In the genomic region with DNA sequence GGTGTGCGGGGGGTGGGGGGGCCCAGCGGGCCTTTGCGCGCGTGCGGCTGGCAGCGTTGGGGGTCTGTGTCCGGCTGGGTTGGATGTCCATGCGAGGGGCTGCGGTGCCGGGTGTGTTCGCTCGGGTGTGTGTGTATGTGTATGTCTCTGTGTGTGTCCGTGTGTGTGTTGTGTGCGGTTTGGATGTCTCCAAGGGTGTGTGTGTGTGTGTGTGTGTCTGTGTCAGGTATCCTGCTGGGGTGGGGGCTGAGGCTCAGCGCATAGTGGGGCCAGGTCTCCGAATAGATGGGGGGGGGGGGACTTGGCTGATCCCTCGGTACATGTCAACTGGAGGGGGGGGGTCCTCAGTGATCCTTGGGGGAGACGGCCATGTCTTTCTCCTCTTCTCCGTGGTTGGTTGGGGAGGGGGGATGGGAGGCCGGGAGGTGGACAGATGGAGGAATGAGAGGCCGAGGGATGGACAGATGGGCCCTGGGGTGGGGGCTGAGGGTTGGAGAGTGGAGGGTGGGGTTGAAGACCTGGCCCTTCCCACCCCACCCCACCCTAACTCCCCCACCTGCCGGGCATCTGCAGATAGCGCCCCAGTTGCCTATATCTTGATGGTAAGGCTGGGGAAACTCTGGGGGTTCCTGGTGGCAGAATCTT, we compare ENCODE assay signal across 9 mouse cellular contexts. TPM values are rescaled to one million over a fixed set of nuclear protein-coding genes. Genes with fewer than 3 reads are reported as not detected.
DNase-seq lines count a peak whose midpoint lies in the region; ATAC-seq and TF ChIP-seq lines count a peak whose summit lies in the region.
"Had no signal": no experiment of that assay in that cellular context is flagged by ENCODE, and none has a peak within 500 bp of the region (broad histone marks: within the 10 kb centered on the region; RNA-seq: fewer than 3 reads in every experiment).

No protein-coding gene starts in this region.

- 0 out of 2 replicates have a peak, but pooled peaks have one; percentile 36 for ATAC-seq in heart, embryonic 11.5 days (replicated peaks; ENCODE audit: insufficient number of reproducible peaks, low FRiP score, low TSS enrichment)
- 0 out of 2 replicates have a peak, but pooled peaks have one; percentile 32 for ATAC-seq in embryonic facial prominence, embryonic 15.5 days (ENCODE audit: insufficient number of reproducible peaks, low FRiP score, low TSS enrichment, low read depth)
- ATAC-seq in liver, embryonic 11.5 days (replicated peaks; ENCODE audit: low FRiP score), result no peak
- no peak for ATAC-seq in frontal cortex, adult (ENCODE audit: low TSS enrichment)
- ATAC-seq in monocyte, adult 5-6 weeks (replicated peaks; ENCODE audit: insufficient number of reproducible peaks, low FRiP score, low TSS enrichment, poor library complexity, severe bottlenecking), result no peak

- no peaks in the 10 kb centered on the region for H3K79me2 ChIP-seq in CH12.LX (replicated peaks; ENCODE audit: control insufficient read depth, extremely low read depth, insufficient read depth, poor library complexity, severe bottlenecking)

- no peaks in the 10 kb centered on the region for H3K36me3 ChIP-seq in heart, embryonic 11.5 days (ENCODE audit: control insufficient read depth, insufficient read depth, low read length)
- H3K36me3 ChIP-seq in CH12.LX (replicated peaks in 1 of 2; ENCODE audit: control insufficient read depth in 1 of 2, insufficient read depth in 1 of 2, low read length in 1 of 2), result peaks cover 0 to 2% of the 10 kb centered on the region in 2 experiments
- peaks cover 24% of the 10 kb centered on the region; the same call in 1 of the 2 replicates for H3K36me3 ChIP-seq in embryonic facial prominence, embryonic 15.5 days
- H3K36me3 ChIP-seq in liver, embryonic 11.5 days (ENCODE audit: control insufficient read depth, insufficient read depth, low read length), result no peaks in the 10 kb centered on the region

- dilution Hi-C loops in CH12.LX (cut with MboI; ENCODE audit: extremely low pct_ligation_motif_present, extremely low pct_unique_long_range_greater_than_20kb, low sequenced_read_pairs), result no loop called here

- H3K27me3 ChIP-seq in heart, embryonic 11.5 days (ENCODE audit: control insufficient read depth, insufficient read depth, low read length), result 0 out of 2 replicates have a peak, but pooled peaks cover 3% of the 10 kb centered on the region
- H3K27me3 ChIP-seq in CH12.LX (replicated peaks), result peaks cover 29% of the 10 kb centered on the region
- no peaks in the 10 kb centered on the region for H3K27me3 ChIP-seq in embryonic facial prominence, embryonic 15.5 days
- no peaks in the 10 kb centered on the region for H3K27me3 ChIP-seq in liver, embryonic 11.5 days (replicated peaks; ENCODE audit: control insufficient read depth, insufficient read depth, low read length)

- in situ Hi-C loops in CH12.LX (cut with MboI; ENCODE audit: low pct_ligation_motif_present, low pct_unique_long_range_greater_than_20kb, low sequenced_read_pairs), result loop anchor here (5.0 kb wide), 1 partner anchor 140 kb away; no protein-coding TSS in a partner anchor

- intact Hi-C loops in heart, postnatal 14 days (cut with DNase I), result no loop called here

- no peak for TF ChIP-seq EP300 in CH12.LX (IDR thresholded peaks at IDR 0.05; ENCODE audit: low read length)

- H3K4me3 ChIP-seq in heart, embryonic 11.5 days (ENCODE audit: low read depth, low read length), result peak overlapping the region; percentile 80
- H3K4me3 ChIP-seq in CH12.LX (replicated peaks in 1 of 3; ENCODE audit: low read depth in 2 of 3, low read length in 2 of 3, poor library complexity in 1 of 3), result peak overlapping the region; percentile 35 to 98 (median 56)
- H3K4me3 ChIP-seq in embryonic facial prominence, embryonic 15.5 days (replicated peaks), result peak overlapping the region; percentile 82
- peak overlapping the region; percentile 83 for H3K4me3 ChIP-seq in liver, embryonic 11.5 days (ENCODE audit: low read depth, low read length)

- H3K9ac ChIP-seq in heart, embryonic 11.5 days (ENCODE audit: low read depth, low read length), result peak overlapping the region; percentile 78
- peak overlapping the region; percentile 71 for H3K9ac ChIP-seq in CH12.LX (ENCODE audit: insufficient read depth, low read depth)
- H3K9ac ChIP-seq in embryonic facial prominence, embryonic 15.5 days, result peak overlapping the region; percentile 74
- peak overlapping the region; percentile 69 for H3K9ac ChIP-seq in liver, embryonic 11.5 days (ENCODE audit: low read depth, low read length)

- no peak for TF ChIP-seq POLR2A in CH12.LX (IDR thresholded peaks at IDR 0.05; ENCODE audit: low read depth, low read length)

- 2% methylated on average over 24 of the region's 24 CpGs for WGBS in heart, embryonic 11.5 days (ENCODE audit: insufficient replicate concordance)
- WGBS in embryonic facial prominence, embryonic 15.5 days, result 2% methylated on average over 23 of the region's 24 CpGs
- WGBS in liver, embryonic 11.5 days, result 3% methylated on average over 24 of the region's 24 CpGs

- H3K4me1 ChIP-seq in heart, embryonic 11.5 days (ENCODE audit: control insufficient read depth, insufficient read depth, low read length), result 0 out of 2 replicates have a peak, but pooled peaks cover 3% of the 10 kb centered on the region
- H3K4me1 ChIP-seq in CH12.LX (ENCODE audit: control insufficient read depth in 1 of 2, insufficient read depth in 2 of 2), result 0 out of 4 replicates have a peak, but pooled peaks cover 0 to 2% of the 10 kb centered on the region in 2 experiments
- H3K4me1 ChIP-seq in embryonic facial prominence, embryonic 15.5 days, result peaks cover 10% of the 10 kb centered on the region
- H3K4me1 ChIP-seq in liver, embryonic 11.5 days (replicated peaks; ENCODE audit: control insufficient read depth, insufficient read depth, low read length), result peaks cover 11% of the 10 kb centered on the region; the same call in 1 of the 2 replicates

- TF ChIP-seq RAD21 in CH12.LX (IDR thresholded peaks at IDR 0.05; ENCODE audit: low read depth, low read length), result no peak

- no peak overlapping the region for H3K27ac ChIP-seq in heart, embryonic 11.5 days (ENCODE audit: low read depth, low read length)
- no peak overlapping the region for H3K27ac ChIP-seq in CH12.LX (ENCODE audit: insufficient read depth, low read depth)
- H3K27ac ChIP-seq in embryonic facial prominence, embryonic 15.5 days (replicated peaks), result no peak overlapping the region
- H3K27ac ChIP-seq in liver, embryonic 11.5 days (ENCODE audit: low read depth, low read length), result no peak overlapping the region

- peak overlapping the region; percentile 99 for H3K4me2 ChIP-seq in heart, embryonic 11.5 days
- H3K4me2 ChIP-seq in CH12.LX (ENCODE audit: insufficient read depth, low read depth, poor library complexity, severe bottlenecking), result peak overlapping the region; percentile 90
- H3K4me2 ChIP-seq in embryonic facial prominence, embryonic 15.5 days (replicated peaks), result peak overlapping the region; percentile 92
- peak overlapping the region; percentile 99 for H3K4me2 ChIP-seq in liver, embryonic 11.5 days

- no peaks in the 10 kb centered on the region for H3K9me3 ChIP-seq in heart, embryonic 11.5 days (replicated peaks; ENCODE audit: control insufficient read depth, low read length)
- H3K9me3 ChIP-seq in CH12.LX (replicated peaks; ENCODE audit: low read length), result no peaks in the 10 kb centered on the region
- H3K9me3 ChIP-seq in embryonic facial prominence, embryonic 15.5 days (replicated peaks), result no peaks in the 10 kb centered on the region
- no peaks in the 10 kb centered on the region for H3K9me3 ChIP-seq in liver, embryonic 11.5 days (ENCODE audit: control insufficient read depth, low read length)

- no peak for TF ChIP-seq CTCF in CH12.LX (conservative IDR thresholded peaks at IDR 0.05 in 1 of 2, IDR thresholded peaks at IDR 0.05 in 1 of 2; ENCODE audit: low read depth in 2 of 2, low read length in 2 of 2)

- no peak for DNase-seq in heart, postnatal 14 days
- no peak for DNase-seq in CH12.LX (ENCODE audit: extremely low read depth)
- DNase-seq in liver, embryonic 11.5 days (ENCODE audit: low spot score), result no peak
- DNase-seq in adrenal gland, adult (ENCODE audit: inconsistent age in 2 of 2, low spot score in 1 of 2), result no peak
- DNase-seq: kidney, postnatal 25 days had no signal

RNA-seq across cellular contexts. Expression of a gene that starts 0.7 kb away (rescaled TPM):
- polyA plus RNA-seq in heart, embryonic 11.5 days (2014; fragmentation: Nextera tagmentation; extraction: Ambion mirVana), result 1.4 and 1.7 TPM in 2 replicates
- 1 to 10 TPM in 1 of 2 experiments, under 1 TPM in 1; 0.69 to 1.1 TPM for total RNA-seq in heart, postnatal 14 days (2021)
- total RNA-seq in CH12.LX (2012; rRNA removed), result 1.9 and 2.7 TPM in 2 replicates
- 0.31 and 0.67 TPM in 2 replicates for total RNA-seq in CH12.LX (2014; rRNA removed)
- polyA plus RNA-seq in CH12.LX (2012; ENCODE audit: insufficient read length, low read depth), result 0.99 and 1.00 TPM in 2 replicates
- polyA plus RNA-seq in embryonic facial prominence, embryonic 15.5 days (2015; fragmentation: Nextera tagmentation; extraction: Ambion mirVana), result 4.8 and 5.3 TPM in 2 replicates
- 1.7 TPM in 2 replicates for polyA plus RNA-seq in liver, embryonic 11.5 days (2014; fragmentation: Nextera tagmentation; extraction: Ambion mirVana)
- total RNA-seq in monocyte, adult 5-6 weeks (2017), result 0.78 to 1.3 TPM in 2 of 3 replicates, not detected in the other

RNA-seq across cellular contexts. Expression of a gene that starts 15.2 kb away (rescaled TPM):
- polyA plus RNA-seq in heart, embryonic 11.5 days (2014; fragmentation: Nextera tagmentation; extraction: Ambion mirVana), result 5.8 and 6.4 TPM in 2 replicates
- 10 to 100 TPM in 1 of 2 experiments, 1 to 10 TPM in 1; 8.1 to 18.8 TPM for total RNA-seq in heart, postnatal 14 days (2021)
- total RNA-seq in CH12.LX (2012; rRNA removed) (64.3 and 87.9 TPM in 2 replicates), CH12.LX (2014; rRNA removed) (51.6 and 52.3 TPM in 2 replicates)
- 45.1 and 45.9 TPM in 2 replicates for polyA plus RNA-seq in CH12.LX (2012; ENCODE audit: insufficient read length, low read depth)
- 16.8 and 18.1 TPM in 2 replicates for polyA plus RNA-seq in embryonic facial prominence, embryonic 15.5 days (2015; fragmentation: Nextera tagmentation; extraction: Ambion mirVana)
- 49.4 and 49.7 TPM in 2 replicates for polyA plus RNA-seq in liver, embryonic 11.5 days (2014; fragmentation: Nextera tagmentation; extraction: Ambion mirVana)
- 496 to 674 TPM (median 637 TPM) in 3 replicates for total RNA-seq in monocyte, adult 5-6 weeks (2017)

RNA-seq across cellular contexts. Expression of a gene that starts 57.8 kb away (rescaled TPM):
- not detected in 2 replicates for polyA plus RNA-seq in heart, embryonic 11.5 days (2014; fragmentation: Nextera tagmentation; extraction: Ambion mirVana)
- not detected for total RNA-seq in heart, postnatal 14 days (2021)
- not detected in 2 replicates for total RNA-seq in CH12.LX (2012; rRNA removed)
- not detected in 2 replicates for total RNA-seq in CH12.LX (2014; rRNA removed)
- polyA plus RNA-seq in CH12.LX (2012; ENCODE audit: insufficient read length, low read depth), result not detected in 2 replicates
- not detected in 2 replicates for polyA plus RNA-seq in embryonic facial prominence, embryonic 15.5 days (2015; fragmentation: Nextera tagmentation; extraction: Ambion mirVana)
- polyA plus RNA-seq in liver, embryonic 11.5 days (2014; fragmentation: Nextera tagmentation; extraction: Ambion mirVana), result not detected in 2 replicates
- not detected in 3 replicates for total RNA-seq in monocyte, adult 5-6 weeks (2017)

RNA-seq across cellular contexts. Expression of a gene that starts 59.7 kb away (rescaled TPM):
- 70.2 and 81.4 TPM in 2 replicates for polyA plus RNA-seq in heart, embryonic 11.5 days (2014; fragmentation: Nextera tagmentation; extraction: Ambion mirVana)
- total RNA-seq in heart, postnatal 14 days (2021), result 10 to 100 TPM; 46.2 to 47.7 TPM
- total RNA-seq in CH12.LX (2012; rRNA removed) (45.9 and 71.0 TPM in 2 replicates), CH12.LX (2014; rRNA removed) (42.2 and 57.8 TPM in 2 replicates)
- polyA plus RNA-seq in CH12.LX (2012; ENCODE audit: insufficient read length, low read depth), result 105 and 151 TPM in 2 replicates
- 78.9 and 84.9 TPM in 2 replicates for polyA plus RNA-seq in embryonic facial prominence, embryonic 15.5 days (2015; fragmentation: Nextera tagmentation; extraction: Ambion mirVana)
- polyA plus RNA-seq in liver, embryonic 11.5 days (2014; fragmentation: Nextera tagmentation; extraction: Ambion mirVana), result 56.1 and 58.6 TPM in 2 replicates
- 162 to 264 TPM (median 189 TPM) in 3 replicates for total RNA-seq in monocyte, adult 5-6 weeks (2017)

RNA-seq across cellular contexts. Expression of a gene that starts 60.0 kb away (rescaled TPM):
- polyA plus RNA-seq in heart, embryonic 11.5 days (2014; fragmentation: Nextera tagmentation; extraction: Ambion mirVana), result 46.4 and 54.3 TPM in 2 replicates
- 10 to 100 TPM; 18.4 to 19.9 TPM for total RNA-seq in heart, postnatal 14 days (2021)
- total RNA-seq in CH12.LX (2012; rRNA removed) (23.5 and 27.8 TPM in 2 replicates), CH12.LX (2014; rRNA removed) (19.4 and 19.8 TPM in 2 replicates)
- 25.4 and 26.9 TPM in 2 replicates for polyA plus RNA-seq in CH12.LX (2012; ENCODE audit: insufficient read length, low read depth)
- 47.7 and 52.1 TPM in 2 replicates for polyA plus RNA-seq in embryonic facial prominence, embryonic 15.5 days (2015; fragmentation: Nextera tagmentation; extraction: Ambion mirVana)
- polyA plus RNA-seq in liver, embryonic 11.5 days (2014; fragmentation: Nextera tagmentation; extraction: Ambion mirVana), result 44.7 and 45.7 TPM in 2 replicates
- total RNA-seq in monocyte, adult 5-6 weeks (2017), result 6.9 to 12.3 TPM (median 12.0 TPM) in 3 replicates

Comparison
In these comparisons a context has a peak if more than half of its experiments do, and no peak if none do; other contexts are left out.
1. ATAC-seq: peak in heart, embryonic 11.5 days (single experiment) and embryonic facial prominence, embryonic 15.5 days (single experiment); none in liver, embryonic 11.5 days (single experiment), frontal cortex, adult (single experiment) and monocyte, adult 5-6 weeks (single experiment).
2. Peak in every context shown above with its lines, with median percentiles within 50 percentile points of each other: H3K4me2 ChIP-seq, H3K4me3 ChIP-seq and H3K9ac ChIP-seq.